Mouse (Mus musculus) 3T3-L1 (cell line): Measurements from ENCODE around the gene Pafah1b3.
A peak's percentile ranks its signal among the peaks of the same experiment; 100 is the strongest.

ENCODE experiments used
- DNase-seq: peaks from one replicate; pipeline ENCODE4 v3.0.0-alpha.2; 2015; ENCODE audit warnings: low read depth, low spot score

Gene Pafah1b3

GRCm38 (mm10) chr7:25281734-25282601 is 15.8 kb downstream of the Pafah1b3 start:
- peak; percentile 84 for DNase-seq

DNA sequence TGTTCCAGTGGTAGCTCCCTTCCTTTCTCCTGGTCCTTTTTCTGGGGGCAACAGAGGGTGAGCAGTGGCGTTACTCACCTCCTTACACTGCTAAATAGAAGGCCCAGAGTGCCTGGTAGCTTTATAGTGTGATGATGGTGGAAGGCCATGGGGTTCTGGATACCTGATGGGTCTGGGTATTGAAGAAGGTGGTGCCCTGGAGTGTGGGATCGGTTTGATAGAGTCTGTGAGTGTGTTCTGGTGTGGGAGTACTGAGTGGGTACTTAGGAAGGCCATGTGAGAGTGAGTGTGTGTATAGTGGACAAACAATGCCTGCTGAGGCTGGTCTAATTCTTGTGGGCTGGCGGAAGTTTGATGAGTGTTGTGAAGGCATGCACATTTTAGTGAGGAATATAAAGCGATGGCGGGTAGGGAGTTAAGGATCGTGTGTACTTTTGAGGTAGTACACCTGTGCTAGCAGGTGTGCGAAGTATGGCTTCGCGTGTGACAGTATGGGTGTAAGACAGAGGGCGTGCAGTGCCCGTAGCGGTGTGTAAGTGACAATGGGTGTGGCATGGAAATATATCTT is 16.5 kb downstream of the Pafah1b3 start:
- peak; percentile 44 for DNase-seq

DNA sequence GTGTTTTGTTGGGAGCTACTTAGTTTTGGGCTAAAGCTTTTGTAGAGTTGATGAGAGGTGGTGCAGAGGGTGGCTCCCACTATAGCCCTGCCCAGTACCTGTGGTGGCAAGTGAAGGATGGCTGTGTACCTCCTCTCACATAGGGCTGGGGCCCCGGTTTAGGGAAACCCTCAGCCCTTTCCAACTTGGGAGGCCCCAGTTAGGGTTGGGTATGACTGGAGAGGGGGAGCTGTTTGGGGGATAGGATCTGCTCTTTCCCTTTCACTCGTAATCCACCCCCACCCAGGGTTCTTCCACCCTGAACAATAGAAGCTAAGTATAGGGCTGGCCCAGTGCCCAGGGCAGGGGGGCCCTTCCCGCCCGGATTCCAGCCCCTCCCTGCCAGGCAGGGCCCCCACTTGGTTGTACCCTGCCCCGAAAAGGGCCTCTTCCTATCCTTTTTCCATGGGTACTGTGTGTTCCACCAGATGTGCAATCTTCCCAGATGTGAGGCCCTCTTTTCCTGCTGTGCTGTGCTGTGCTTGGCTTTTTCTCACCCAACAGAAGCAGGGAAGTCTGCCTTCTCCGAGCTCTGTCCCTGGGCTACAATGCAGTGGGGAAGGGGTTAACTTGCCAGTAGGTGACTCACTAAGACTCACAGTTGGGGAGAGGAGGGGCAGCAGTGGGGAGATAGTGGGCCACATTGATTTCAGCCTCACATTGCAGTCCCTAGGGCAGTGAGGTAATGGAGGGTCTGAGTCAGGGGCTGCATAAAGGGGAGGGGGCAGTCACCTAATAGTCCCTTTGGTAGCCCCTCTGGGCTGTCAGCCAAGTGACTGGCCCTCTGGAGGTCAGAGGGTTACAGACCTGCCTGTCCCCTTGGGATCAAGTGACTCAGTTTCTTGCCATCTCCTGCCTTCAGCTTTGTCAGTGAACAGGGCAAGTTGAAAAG is 17.7 kb downstream of the Pafah1b3 start:
- peak; percentile 90 for DNase-seq

- peak; percentile 81 for DNase-seq
Observed at GRCm38 (mm10) chr7:25279076-25279860, 18.5 kb downstream of the Pafah1b3 start.

GRCm38 (mm10) chr7:25278341-25279075 is 19.3 kb downstream of the Pafah1b3 start:
- peak; percentile 93 for DNase-seq

GRCm38 (mm10) chr7:25277998-25278340 is 19.8 kb downstream of the Pafah1b3 start:
- DNase-seq, result no peak

GRCm38 (mm10) chr7:25277405-25277804 is 20.4 kb downstream of the Pafah1b3 start:
- no peak for DNase-seq

- no peak for DNase-seq
Observed at GRCm38 (mm10) chr7:25275555-25276298, 22.1 kb downstream of the Pafah1b3 start.

- no peak for DNase-seq
Observed at GRCm38 (mm10) chr7:25274996-25275395, 22.8 kb downstream of the Pafah1b3 start.

DNA sequence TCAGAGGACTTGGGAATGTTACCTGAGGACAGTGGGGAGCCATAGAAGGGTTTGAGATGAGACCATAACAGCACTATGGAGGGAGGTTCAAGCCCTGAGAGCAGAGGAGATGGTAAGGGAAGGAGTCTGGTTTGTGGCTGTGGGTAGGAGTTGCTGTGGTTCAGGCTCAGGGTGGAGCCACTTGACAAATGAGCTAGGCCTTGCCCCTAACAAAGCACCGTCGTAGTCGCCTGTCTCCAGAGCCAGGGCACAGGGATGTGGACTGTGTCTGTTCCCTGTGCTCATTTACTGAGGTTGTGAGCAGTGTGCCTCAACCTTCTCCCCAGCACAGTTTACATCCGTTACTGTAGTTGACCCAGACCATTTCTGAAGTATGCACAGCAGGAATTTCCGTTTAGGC is 23.2 kb downstream of the Pafah1b3 start:
- DNase-seq, result no peak

DNA sequence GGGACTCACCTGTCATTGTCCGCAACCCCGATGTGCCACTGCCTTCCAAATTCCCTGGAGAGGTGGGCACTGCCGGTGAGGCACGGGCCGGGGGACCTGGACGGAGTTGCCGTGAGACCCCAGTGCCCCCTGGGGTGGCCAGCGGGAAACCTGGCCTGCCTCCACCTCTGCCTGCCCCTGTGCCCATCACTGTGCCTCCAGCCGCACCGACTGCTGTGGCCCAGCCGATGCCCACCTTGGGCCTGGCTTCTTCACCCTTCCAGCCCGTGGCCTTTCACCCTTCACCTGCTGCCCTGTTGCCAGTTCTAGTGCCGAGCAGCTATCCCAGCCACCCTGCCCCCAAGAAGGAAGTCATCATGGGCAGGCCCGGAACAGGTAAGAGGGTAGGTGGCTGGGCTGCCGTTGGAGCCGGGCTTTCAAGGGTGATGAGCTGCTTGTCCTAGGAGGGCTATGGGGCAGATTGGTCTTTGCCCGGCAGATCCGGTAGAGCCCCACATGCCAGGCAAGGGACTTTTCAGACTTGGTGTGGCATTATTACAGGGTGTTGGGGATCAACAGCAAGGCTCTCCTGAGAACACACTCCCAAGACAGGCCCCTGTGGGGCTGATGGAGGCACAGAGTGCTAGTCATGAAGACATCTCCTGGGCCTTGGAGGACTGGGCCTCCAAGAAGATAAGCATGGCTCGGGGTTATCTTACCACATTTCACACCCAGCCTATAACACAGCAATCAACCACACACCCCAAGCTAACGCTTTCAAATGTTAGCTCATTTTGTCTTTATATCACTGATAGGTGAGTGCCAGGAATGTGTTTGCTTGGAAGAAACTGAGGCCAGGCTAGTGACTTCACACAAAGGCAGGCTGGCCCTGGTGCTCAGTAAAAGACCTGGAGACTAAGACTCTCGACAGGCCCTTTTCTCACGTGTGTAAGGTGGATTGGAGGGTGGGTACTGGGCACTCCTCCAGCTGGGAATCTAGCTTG is 24.2 kb downstream of the Pafah1b3 start:
- no peak for DNase-seq

DNA sequence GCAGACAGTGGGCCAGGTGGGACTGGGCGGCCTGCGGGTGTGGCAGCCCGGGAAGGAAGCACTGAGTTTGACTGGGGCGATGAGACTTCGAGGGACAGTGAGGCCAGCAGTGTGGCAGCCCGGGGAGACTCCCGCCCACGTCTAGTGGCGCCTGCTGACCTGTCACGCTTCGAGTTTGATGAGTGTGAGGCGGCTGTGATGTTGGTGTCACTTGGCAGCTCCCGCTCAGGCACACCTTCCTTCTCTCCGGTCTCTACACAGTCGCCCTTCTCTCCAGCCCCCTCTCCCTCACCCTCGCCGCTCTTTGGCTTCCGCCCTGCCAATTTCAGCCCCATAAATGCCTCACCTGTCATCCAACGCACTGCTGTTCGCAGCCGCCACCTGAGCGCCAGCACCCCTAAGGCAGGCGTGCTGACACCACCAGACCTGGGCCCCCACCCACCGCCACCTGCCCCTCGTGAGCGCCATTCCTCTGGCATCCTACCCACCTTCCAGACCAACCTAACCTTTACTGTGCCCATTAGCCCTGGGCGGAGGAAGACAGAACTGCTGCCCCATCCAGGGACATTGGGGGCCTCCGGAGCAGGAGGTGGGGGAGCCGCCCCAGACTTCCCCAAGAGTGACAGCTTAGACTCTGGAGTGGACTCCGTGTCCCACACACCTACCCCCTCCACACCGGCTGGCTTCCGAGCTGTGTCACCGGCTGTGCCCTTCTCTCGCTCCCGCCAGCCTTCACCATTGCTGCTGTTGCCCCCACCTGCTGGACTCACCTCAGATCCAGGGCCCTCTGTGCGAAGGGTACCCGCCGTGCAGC is 25.1 kb downstream of the Pafah1b3 start:
- DNase-seq, result no peak

GRCm38 (mm10) chr7:25271651-25272444 is 25.9 kb downstream of the Pafah1b3 start:
- DNase-seq, result no peak

- DNase-seq, result no peak
Observed at GRCm38 (mm10) chr7:25270652-25271633, 26.8 kb downstream of the Pafah1b3 start.

GRCm38 (mm10) chr7:25269545-25270271 is 28.1 kb downstream of the Pafah1b3 start:
- DNase-seq, result no peak
